Mouse (Mus musculus) CD4-positive helper T cell, adult 2 months (primary cell): ENCODE results near the gene Chic1.

Experiments used
- DNase-seq: peaks from one replicate; pipeline ENCODE4 v3.0.0-alpha.2; 2012; ENCODE audit warnings: low read depth, missing footprints, low spot score

Gene Chic1

GRCm38 (mm10) chrX:103356287-103356686 lies at the start of gene Chic1:
Gene Chic1 (plus strand): TSS chrX:103356476.
- DNase-seq = peak; percentile 65

- no peak for DNase-seq
Measured at GRCm38 (mm10) chrX:103308262-103308661, 48.0 kb upstream of the Chic1 start.

DNA sequence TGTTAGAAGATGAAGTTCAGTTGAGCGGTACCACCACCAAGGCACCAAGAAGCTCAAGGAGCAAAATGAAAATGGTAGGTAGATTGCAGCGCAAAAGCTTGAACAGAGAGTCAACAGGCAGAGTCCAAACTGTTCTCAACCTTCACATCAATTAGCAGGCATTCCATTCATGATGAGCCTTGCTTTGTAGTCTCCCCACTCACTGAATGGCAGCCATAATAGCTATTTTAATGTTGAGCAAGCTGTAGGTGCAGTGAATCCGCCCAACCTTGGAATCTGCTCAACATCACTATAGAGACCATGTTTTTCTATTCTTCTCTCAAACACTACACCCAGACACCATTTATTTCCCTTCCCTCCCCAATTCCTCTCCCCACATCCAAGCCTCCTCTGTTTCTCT lies 44.6 kb upstream of the Chic1 start:
- no peak for DNase-seq

DNA sequence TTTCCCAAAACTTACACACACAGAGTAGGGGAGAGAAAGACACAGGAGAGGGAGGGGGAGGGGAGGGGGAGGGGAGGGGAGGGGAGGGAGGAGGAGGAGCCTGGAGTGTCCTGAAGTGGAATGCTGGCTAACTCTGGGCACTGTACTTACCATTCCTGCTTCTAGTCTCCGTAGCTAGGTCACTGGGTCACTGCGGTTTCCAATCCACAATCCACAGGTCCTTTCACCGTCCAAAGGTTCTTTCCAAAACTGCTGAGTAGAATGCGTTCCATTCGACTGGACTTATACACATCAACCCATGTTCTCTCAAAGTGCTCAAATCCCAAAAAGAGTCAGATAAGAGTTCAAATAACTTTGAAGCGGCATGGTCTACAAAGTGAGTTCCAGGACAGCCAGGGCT lies 42.1 kb upstream of the Chic1 start:
- DNase-seq = no peak

GRCm38 (mm10) chrX:103321146-103321545 lies 35.1 kb upstream of the Chic1 start, which contains the start of gene Cdx4:
Gene Cdx4 (plus strand): TSS chrX:103321398.
- DNase-seq = no peak

GRCm38 (mm10) chrX:103325900-103326299 lies 30.4 kb upstream of the Chic1 start:
- DNase-seq = peak; percentile 1

DNA sequence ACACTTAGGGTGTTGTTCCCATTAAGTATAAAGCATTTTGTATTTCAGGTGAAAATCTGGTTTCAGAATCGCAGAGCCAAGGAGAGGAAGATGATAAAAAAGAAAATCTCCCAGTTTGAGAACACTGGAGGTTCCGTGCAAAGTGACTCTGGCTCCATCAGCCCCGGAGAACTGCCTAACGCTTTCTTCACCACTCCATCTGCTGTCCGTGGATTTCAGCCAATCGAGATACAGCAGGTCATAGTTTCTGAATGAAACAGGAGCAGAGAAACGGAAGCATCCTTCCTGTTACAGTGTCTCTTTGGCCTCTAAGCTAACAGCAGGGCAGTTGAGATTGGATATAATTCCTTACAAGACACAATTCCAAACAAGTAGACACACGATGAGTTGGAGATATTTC lies 26.9 kb upstream of the Chic1 start:
- no peak for DNase-seq

DNA sequence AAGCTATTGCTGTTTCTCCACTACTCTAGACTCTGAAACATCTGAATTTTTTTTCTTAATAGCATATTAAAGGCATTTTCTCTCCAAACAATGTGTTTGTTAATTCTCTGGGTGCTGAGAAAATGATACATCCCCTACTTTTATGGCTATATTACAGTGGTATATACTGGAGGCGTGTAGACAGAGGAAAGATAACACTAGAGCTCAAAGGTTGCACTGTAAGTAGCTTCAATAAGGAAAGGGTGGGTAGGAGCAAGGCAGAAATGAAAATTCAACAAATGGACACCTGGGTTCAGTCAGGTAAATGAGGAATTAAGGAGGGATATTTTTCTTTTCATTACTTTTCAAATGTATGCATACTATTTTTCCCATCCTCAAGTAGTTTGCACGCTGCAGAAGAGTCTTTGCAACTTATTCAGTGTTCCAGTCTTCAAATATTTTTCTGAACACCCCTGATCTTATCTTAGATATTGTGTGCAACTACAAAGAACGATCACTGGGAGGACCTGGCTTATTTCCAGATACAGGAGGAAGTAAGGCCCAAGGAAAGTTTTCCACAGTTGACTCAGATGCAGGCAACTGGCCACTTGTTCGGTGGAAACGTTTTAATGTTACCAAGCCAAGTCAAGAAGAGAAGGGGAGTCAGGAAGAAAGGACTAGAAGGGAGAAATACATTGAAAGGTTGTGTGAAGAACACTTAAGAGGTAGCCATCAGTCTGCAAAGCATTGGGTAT lies 25.0 kb upstream of the Chic1 start:
- no peak for DNase-seq

DNA sequence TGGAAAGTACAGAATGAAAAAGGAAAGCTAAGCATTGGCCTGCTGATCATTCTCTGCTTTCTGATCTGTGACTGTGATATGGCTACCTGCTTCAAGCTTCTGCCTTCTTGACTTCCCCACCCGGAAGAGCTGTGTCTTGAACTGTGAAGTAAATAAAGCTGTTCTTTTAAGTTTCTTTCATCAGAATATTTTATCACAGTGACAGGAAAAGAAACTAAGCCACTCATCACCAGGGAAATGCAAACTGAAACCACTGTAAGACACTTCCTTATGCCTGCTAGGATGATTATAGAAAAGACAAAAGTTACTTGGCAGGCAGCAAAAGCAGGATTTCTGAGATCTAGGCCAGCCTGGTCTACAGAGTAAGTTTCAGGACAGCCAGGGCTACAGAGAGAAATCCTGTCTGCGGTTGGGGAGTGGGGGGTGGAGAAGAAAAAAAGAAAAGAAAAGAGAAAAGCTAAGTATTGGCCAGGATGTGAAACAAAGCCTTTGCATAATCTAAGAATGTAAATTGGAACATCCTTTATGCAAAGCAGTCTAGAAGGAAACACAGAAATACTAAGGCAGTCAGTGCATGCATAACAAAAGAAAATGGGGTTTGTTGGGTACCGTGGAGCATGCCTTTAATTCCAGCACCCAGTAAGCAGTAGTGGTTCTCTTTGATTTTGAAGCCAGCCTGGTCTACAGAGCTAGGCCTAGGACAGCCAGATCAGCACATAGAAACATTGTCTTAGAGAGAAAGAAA lies 14.7 kb upstream of the Chic1 start:
- DNase-seq = peak; percentile 16

DNA sequence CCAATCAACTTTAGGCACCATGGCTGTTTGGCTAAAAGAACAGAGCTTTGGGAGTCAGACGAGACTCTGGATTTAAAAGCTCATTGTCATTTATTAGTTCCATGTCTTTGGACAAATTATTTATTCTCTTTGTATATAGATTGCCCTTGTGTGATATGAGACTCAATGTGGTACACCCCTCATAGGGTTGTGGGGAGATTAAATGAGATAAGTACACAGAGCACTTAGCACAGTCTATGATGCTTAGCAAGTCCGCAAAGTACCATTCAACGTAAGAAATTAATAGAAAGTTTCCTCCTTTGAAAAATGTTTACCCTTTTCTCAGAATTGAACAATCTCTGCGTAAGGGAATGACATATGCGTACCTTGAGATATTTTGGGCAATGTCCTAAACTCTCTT lies 492 bp upstream of the Chic1 start:
- no peak for DNase-seq

DNA sequence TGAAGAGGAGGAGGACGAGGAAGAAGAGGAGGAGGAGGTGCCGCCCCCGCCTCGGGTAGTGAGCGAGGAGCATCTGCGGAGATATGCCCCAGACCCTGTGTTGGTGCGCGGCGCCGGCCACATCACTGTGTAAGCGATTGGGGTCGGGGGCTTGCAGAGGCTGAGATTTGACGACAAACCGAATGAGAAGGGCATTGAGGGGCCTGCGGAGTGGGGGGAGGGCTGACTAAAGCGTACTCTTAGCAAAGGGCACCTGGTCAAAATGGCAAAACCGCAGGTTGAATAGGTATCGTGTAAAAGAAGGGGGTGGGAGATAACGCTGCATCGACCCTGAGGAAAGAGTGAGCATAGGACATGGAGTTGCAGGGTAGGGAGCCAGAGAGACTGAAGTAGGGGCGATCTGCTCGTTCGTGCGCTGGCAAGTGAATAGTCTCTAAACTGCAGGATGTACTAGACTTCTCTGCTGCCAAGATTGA lies 523 bp downstream of the Chic1 start:
- no peak for DNase-seq

- no peak for DNase-seq
Measured at GRCm38 (mm10) chrX:103366201-103366600, 9.9 kb downstream of the Chic1 start.

GRCm38 (mm10) chrX:103368650-103369049 lies 12.4 kb downstream of the Chic1 start:
- DNase-seq = no peak

DNA sequence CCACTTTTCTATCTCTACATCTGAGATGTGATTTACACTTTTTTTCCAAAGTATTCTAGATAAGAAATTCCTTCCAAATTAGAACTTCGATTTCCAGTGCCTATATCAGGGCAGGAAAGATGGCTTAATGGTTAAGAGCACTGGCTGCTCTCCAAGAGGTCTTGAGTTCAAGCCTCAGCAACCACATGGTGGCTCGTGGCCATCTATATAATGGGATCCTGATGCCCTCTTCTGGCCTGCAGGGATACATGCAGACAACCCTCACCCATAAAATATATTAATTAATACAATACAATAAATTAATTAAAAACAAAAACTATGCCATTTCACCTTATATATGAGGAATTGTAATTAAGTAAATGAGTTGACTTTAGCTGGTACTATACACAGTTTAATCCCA lies 14.9 kb downstream of the Chic1 start:
- peak; percentile 18 for DNase-seq

DNA sequence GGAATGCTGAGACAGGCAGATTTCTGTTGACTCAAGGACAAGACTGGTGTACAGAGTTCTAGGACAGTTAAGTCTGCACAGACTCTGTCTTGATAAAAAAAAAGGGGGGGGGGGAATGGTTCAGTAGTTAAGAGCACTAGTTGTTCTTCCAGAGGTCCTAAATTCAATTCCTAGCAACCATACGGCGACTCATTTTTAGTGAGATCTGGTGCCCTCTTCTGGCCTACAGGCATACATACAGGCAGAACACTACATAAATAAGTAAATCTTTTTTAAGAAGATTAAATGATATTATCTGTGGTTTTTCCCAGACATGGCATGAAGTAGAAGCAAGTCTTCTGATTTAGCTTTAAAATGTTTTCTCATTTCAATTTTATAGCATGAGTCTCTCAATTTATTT lies 15.4 kb downstream of the Chic1 start:
- peak; percentile 28 for DNase-seq

DNA sequence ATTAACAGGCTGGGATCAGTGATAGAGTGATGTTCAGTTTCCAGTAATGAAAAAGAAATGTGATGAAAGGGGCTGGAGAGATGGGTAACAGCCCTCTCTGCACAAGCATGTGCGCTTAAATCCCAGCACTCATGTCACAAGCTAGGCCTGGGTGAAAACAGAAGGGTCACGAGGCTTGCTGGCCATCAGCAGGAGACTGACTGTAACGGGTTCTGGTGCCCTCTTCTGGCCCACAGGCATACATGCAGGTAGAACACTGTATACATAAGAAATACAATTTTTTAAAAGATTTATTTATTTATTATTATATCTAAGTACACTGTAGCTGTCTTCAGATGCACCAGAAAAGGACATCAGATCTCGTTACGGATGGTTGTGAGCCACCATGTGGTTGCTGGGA lies 18.0 kb downstream of the Chic1 start:
- DNase-seq = no peak

- DNase-seq = peak; percentile 1
Measured at GRCm38 (mm10) chrX:103384528-103384927, 28.3 kb downstream of the Chic1 start.

DNA sequence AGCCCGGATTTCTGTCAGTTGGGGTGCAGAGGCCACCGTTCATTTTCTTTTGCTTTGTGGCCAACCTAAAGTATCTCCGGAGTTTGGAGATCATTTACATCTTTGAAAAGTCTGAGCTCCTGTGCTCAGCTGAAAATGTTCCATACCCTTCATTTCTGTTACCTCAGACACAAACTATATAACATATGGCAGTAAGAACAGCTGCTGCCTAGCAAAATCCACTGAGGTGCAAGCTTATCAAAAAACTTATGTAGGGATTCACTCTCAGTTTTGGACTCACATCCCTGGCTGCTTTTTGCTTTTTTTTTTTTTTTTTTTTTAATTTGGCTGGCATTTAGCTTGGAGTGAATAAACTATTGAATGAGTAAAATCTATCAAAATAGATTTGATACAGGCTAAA lies 31.9 kb downstream of the Chic1 start:
- no peak for DNase-seq

GRCm38 (mm10) chrX:103393841-103394240 lies 37.6 kb downstream of the Chic1 start:
- DNase-seq = peak; percentile 9

GRCm38 (mm10) chrX:103405021-103405420 lies 48.7 kb downstream of the Chic1 start:
- DNase-seq = no peak

GRCm38 (mm10) chrX:103414167-103414566 lies 57.9 kb downstream of the Chic1 start, which contains the start of gene Tsx:
Gene Tsx (plus strand): TSS chrX:103414467.
- DNase-seq = no peak

- no peak for DNase-seq
Measured at GRCm38 (mm10) chrX:103421710-103422109, 65.4 kb downstream of the Chic1 start, which contains the start of gene Gm26992. Gene Gm26992 (plus strand): TSS chrX:103422010.

DNA sequence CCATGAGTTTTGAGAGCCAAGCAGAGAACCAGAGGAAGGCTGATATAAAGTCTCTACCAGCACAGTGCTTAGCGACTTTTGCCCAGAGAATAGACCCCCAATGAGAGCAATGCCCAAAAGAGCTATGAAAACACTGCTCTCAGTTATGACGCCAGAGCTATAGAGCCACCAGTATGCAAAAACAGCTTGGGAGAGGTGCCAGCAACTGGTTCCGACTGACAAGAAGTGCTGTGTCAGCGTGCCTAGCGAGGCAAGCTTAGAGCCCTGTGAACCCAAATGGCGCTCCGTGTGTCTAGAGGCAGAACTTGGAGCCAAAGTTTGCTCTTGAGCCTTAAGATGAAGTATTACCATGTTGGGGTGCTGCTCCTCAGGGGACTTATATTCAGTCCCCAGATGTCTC lies 71.4 kb downstream of the Chic1 start:
- DNase-seq = no peak
